Mouse (Mus musculus) embryonic fibroblast, embryonic 13.5 days (primary cell): ENCODE results near the gene Gm30302.

ENCODE experiments used
- CTCF ChIP-seq: IDR thresholded peaks from 2 replicates; pipeline ENCODE4 v1.5.1; 2011; ENCODE audit warnings: mild to moderate bottlenecking, control low read depth, low read length, moderate library complexity, borderline replicate concordance; ENCODE audit not compliant: insufficient read depth
- POLR2A ChIP-seq: IDR thresholded peaks from 2 replicates; pipeline ENCODE4 v1.6.1; 2011; ENCODE audit warnings: low read depth, mild to moderate bottlenecking, control low read depth, low read length, moderate library complexity

DNA sequence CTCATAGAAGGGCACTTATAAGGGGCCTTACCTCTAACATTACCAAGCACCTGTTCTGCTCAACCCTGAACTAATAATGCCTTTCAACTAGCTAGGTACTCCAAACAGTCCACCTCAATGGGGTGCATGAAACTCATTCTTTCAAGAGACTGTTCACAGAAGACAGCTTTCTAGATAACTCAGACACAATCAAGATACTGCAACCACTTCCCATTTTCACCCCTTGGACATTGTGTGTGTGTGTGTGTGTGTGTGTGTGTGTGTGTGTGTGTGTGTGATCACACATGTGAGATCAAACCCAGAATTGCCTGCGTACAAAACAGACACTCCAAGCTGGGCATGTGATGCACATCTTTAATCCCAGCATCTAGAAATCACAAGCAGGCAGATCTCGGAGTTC, 60.8 kb downstream of the Gm30302 start:
- TF ChIP-seq CTCF (no peak), POLR2A (no peak)
